Comparison of ENCODE assay signal across 8 mouse cellular contexts in genomic region chr1:106199686-106200085, GRCm38 (mm10). TPM values are rescaled to one million over a fixed set of nuclear protein-coding genes. Genes with fewer than 3 reads are reported as not detected.
DNase-seq lines count a peak whose midpoint lies in the region; ATAC-seq lines count a peak whose summit lies in the region.

No protein-coding gene starts in this region.

- peak; percentile 86 for ATAC-seq in hindbrain, embryonic 14.5 days (ENCODE audit: low FRiP score)
- ATAC-seq in stomach, embryonic 16.5 days (ENCODE audit: insufficient read depth, low FRiP score): peak; percentile 75; the same call in 1 of the 2 replicates

- peak; percentile 84 for DNase-seq in R1 (ENCODE audit: low read depth, low spot score)
- peak; percentile 44 to 50 for DNase-seq in cerebellum, postnatal 14 days
- DNase-seq in gastrocnemius, adult 18-20 months (ENCODE audit: low spot score): peak; percentile 40
- peak; percentile 69 for DNase-seq in hindbrain, embryonic 14.5 days (ENCODE audit: low spot score)
- peak; percentile 54 to 58 for DNase-seq in layer of hippocampus, postnatal 36 days
- peak; percentile 62 for DNase-seq in midbrain, embryonic 10.5 days (ENCODE audit: low spot score)
- DNase-seq in adipocyte (ENCODE audit: low spot score): no peak

- H3K36me3 ChIP-seq in hindbrain, embryonic 14.5 days (replicated peaks; ENCODE audit: control insufficient read depth, insufficient read depth): no peaks in the 10 kb centered on the region
- H3K36me3 ChIP-seq in midbrain, embryonic 10.5 days: no peaks in the 10 kb centered on the region
- no peaks in the 10 kb centered on the region for H3K36me3 ChIP-seq in stomach, embryonic 16.5 days (ENCODE audit: control insufficient read depth, insufficient read depth, low read length)

- H3K4me2 ChIP-seq in hindbrain, embryonic 14.5 days (replicated peaks): peak overlapping the region; percentile 21
- no peak overlapping the region for H3K4me2 ChIP-seq in stomach, embryonic 16.5 days (ENCODE audit: low read depth, low read length)

- H3K27ac ChIP-seq in hindbrain, embryonic 14.5 days: peak overlapping the region; percentile 79
- peak overlapping the region; percentile 88 for H3K27ac ChIP-seq in midbrain, embryonic 10.5 days (replicated peaks)
- H3K27ac ChIP-seq in stomach, embryonic 16.5 days (ENCODE audit: low read length): no peak overlapping the region

- no peaks in the 10 kb centered on the region for H3K27me3 ChIP-seq in hindbrain, embryonic 14.5 days (ENCODE audit: control insufficient read depth, insufficient read depth, low read length)
- no peaks in the 10 kb centered on the region for H3K27me3 ChIP-seq in midbrain, embryonic 10.5 days (ENCODE audit: low read depth, poor library complexity, severe bottlenecking)
- H3K27me3 ChIP-seq in stomach, embryonic 16.5 days (ENCODE audit: control insufficient read depth, insufficient read depth, low read length): no peaks in the 10 kb centered on the region

- WGBS in hindbrain, embryonic 14.5 days: 6% methylated on average over 2 of the region's 2 CpGs
- 9% methylated on average over 2 of the region's 2 CpGs for WGBS in midbrain, embryonic 10.5 days
- 24% methylated on average over 2 of the region's 2 CpGs for WGBS in stomach, embryonic 16.5 days

- H3K4me3 ChIP-seq in hindbrain, embryonic 14.5 days (replicated peaks; ENCODE audit: low read length): no peak overlapping the region
- 0 out of 2 replicates have a peak overlapping the region, but pooled peaks have one; percentile 31 for H3K4me3 ChIP-seq in midbrain, embryonic 10.5 days
- no peak overlapping the region for H3K4me3 ChIP-seq in stomach, embryonic 16.5 days (replicated peaks; ENCODE audit: low read length)

- no peak overlapping the region for H3K9ac ChIP-seq in hindbrain, embryonic 14.5 days
- H3K9ac ChIP-seq in stomach, embryonic 16.5 days (ENCODE audit: low read length): no peak overlapping the region

- no peaks in the 10 kb centered on the region for H3K9me3 ChIP-seq in hindbrain, embryonic 14.5 days (ENCODE audit: control insufficient read depth, low read length)
- H3K9me3 ChIP-seq in midbrain, embryonic 10.5 days (replicated peaks): no peaks in the 10 kb centered on the region
- H3K9me3 ChIP-seq in stomach, embryonic 16.5 days (replicated peaks; ENCODE audit: control insufficient read depth, low read length): no peaks in the 10 kb centered on the region

- peaks cover 49% of the 10 kb centered on the region for H3K4me1 ChIP-seq in hindbrain, embryonic 14.5 days (replicated peaks; ENCODE audit: control insufficient read depth, insufficient read depth, low read length)
- H3K4me1 ChIP-seq in midbrain, embryonic 10.5 days: peaks cover 79% of the 10 kb centered on the region
- peaks cover 18% of the 10 kb centered on the region for H3K4me1 ChIP-seq in stomach, embryonic 16.5 days (ENCODE audit: control insufficient read depth, insufficient read depth, low read length)

RNA-seq across cellular contexts. Expression of gene Phlpp1, which starts 28.1 kb away (rescaled TPM):
- 1 to 10 TPM; 7.5 to 8.2 TPM for total RNA-seq in gastrocnemius, adult 18-20 months (2021)
- 9.6 and 11.1 TPM in 2 replicates for polyA plus RNA-seq in hindbrain, embryonic 14.5 days (2014; fragmentation: Nextera tagmentation; extraction: Ambion mirVana)
- total RNA-seq in layer of hippocampus, postnatal 36 days (2021): 10 to 100 TPM; 82.0 to 88.0 TPM
- polyA plus RNA-seq in midbrain, embryonic 10.5 days (2016; fragmentation: Nextera tagmentation; extraction: Ambion mirVana): 4.8 and 5.0 TPM in 2 replicates
- 2.2 and 2.4 TPM in 2 replicates for polyA plus RNA-seq in stomach, embryonic 16.5 days (2015; fragmentation: Nextera tagmentation; extraction: Ambion mirVana)
